8 mouse cellular contexts compared by ENCODE assay signal in genomic region chr7:127478635-127479317, GRCm38 (mm10). TPM values are rescaled to one million over a fixed set of nuclear protein-coding genes. Genes with fewer than 3 reads are reported as not detected.
DNase-seq lines count a peak whose midpoint lies in the region; ATAC-seq and TF ChIP-seq lines count a peak whose summit lies in the region.

Fbrs (plus strand) TSS chr7:127479199.

- peaks cover 28% of the 10 kb centered on the region for H3K4me1 ChIP-seq in hindbrain, embryonic 12.5 days
- H3K4me1 ChIP-seq in lung, postnatal 0 days (ENCODE audit: insufficient read depth, low read depth, low read length): peaks cover 21% of the 10 kb centered on the region; the same call in 1 of the 2 replicates

- under 1% methylated on average over 61 of the region's 62 CpGs for WGBS in hindbrain, embryonic 12.5 days
- WGBS in lung, postnatal 0 days: under 1% methylated on average over 44 of the region's 62 CpGs

- H3K27me3 ChIP-seq in hindbrain, embryonic 12.5 days: no peaks in the 10 kb centered on the region
- no peaks in the 10 kb centered on the region for H3K27me3 ChIP-seq in lung, postnatal 0 days (replicated peaks; ENCODE audit: insufficient read depth, low read length)

- H3K4me2 ChIP-seq in hindbrain, embryonic 12.5 days (replicated peaks): peak within 1 kb of the TSS; percentile 100
- H3K4me2 ChIP-seq in lung, postnatal 0 days (replicated peaks; ENCODE audit: low read depth, low read length): peak within 1 kb of the TSS; percentile 97

- peak within 1 kb of the TSS; percentile 99 for H3K4me3 ChIP-seq in hindbrain, embryonic 12.5 days
- H3K4me3 ChIP-seq in lung, postnatal 0 days (ENCODE audit: low read depth, low read length): peak within 1 kb of the TSS; percentile 97

- peak within 1 kb of the TSS; percentile 99 for H3K9ac ChIP-seq in hindbrain, embryonic 12.5 days
- peak within 1 kb of the TSS; percentile 94 for H3K9ac ChIP-seq in lung, postnatal 0 days (replicated peaks; ENCODE audit: low read depth)

- TF ChIP-seq CTCF in lung, postnatal 0 days (IDR thresholded peaks at IDR 0.05): 0 out of 2 replicates have a peak, but pooled peaks have one; percentile 12

- TF ChIP-seq EP300 in lung, postnatal 0 days (IDR thresholded peaks at IDR 0.05): peak; percentile 7; the same call in 1 of the 2 replicates

- H3K27ac ChIP-seq in hindbrain, embryonic 12.5 days: peak within 1 kb of the TSS; percentile 97
- peak within 1 kb of the TSS; percentile 97 for H3K27ac ChIP-seq in lung, postnatal 0 days (ENCODE audit: low read length)

- peaks cover 58% of the 10 kb centered on the region for H3K36me3 ChIP-seq in hindbrain, embryonic 12.5 days
- peaks cover 37% of the 10 kb centered on the region; the same call in 1 of the 2 replicates for H3K36me3 ChIP-seq in lung, postnatal 0 days (ENCODE audit: insufficient read depth, low read length)

- peak; percentile 82 for ATAC-seq in hindbrain, embryonic 12.5 days (ENCODE audit: low FRiP score)
- ATAC-seq in lung, postnatal 0 days: peak; percentile 75

- no peaks in the 10 kb centered on the region for H3K9me3 ChIP-seq in hindbrain, embryonic 12.5 days (replicated peaks)
- H3K9me3 ChIP-seq in lung, postnatal 0 days (ENCODE audit: low read length): no peaks in the 10 kb centered on the region

- peak; percentile 97 for DNase-seq in R1 (ENCODE audit: low read depth, low spot score)
- DNase-seq in cerebellum, postnatal 25 days: peak; percentile 95 to 97
- peak; percentile 88 to 94 for DNase-seq in frontal cortex, postnatal 14 days (ENCODE audit: low spot score in 2 of 2)
- peak; percentile 93 to 95 for DNase-seq in layer of hippocampus, postnatal 10 days (ENCODE audit: low spot score in 2 of 2)
- peak; percentile 99 for DNase-seq in lung, postnatal 0 days (ENCODE audit: low spot score)
- DNase-seq in ovary, postnatal 36 days (ENCODE audit: low spot score): peak; percentile 97
- DNase-seq in urinary bladder, postnatal 14 days (ENCODE audit: low spot score): peak; percentile 97

RNA-seq across cellular contexts. Expression of gene Fbrs, which starts in this region (rescaled TPM):
- 14.4 and 15.6 TPM in 2 replicates for polyA plus RNA-seq in hindbrain, embryonic 12.5 days (2016; fragmentation: Nextera tagmentation; extraction: Ambion mirVana)
- total RNA-seq in layer of hippocampus, postnatal 10 days (2021): 10 to 100 TPM; 60.0 to 63.1 TPM
- polyA plus RNA-seq in lung, postnatal 0 days (2015; fragmentation: Nextera tagmentation; extraction: Ambion mirVana): 9.9 and 11.1 TPM in 2 replicates

Comparison
In these comparisons a context has a peak if more than half of its experiments do, and no peak if none do; other contexts are left out.
1. Peak in every context shown above with its lines: DNase-seq, ATAC-seq, H3K4me3 ChIP-seq and H3K27ac ChIP-seq.